Mouse (Mus musculus): ENCODE results near the gene Stk17b.

- TF ChIP-seq CTCF (IDR thresholded peaks at IDR 0.05; ENCODE audit: control insufficient read depth, insufficient read depth, low read length) (no peak), POLR2A (IDR thresholded peaks at IDR 0.05; ENCODE audit: borderline replicate concordance, control insufficient read depth, low read depth, low read length) (no peak)
These were observed 6.3 kb upstream of the Stk17b start for GRCm38 (mm10) chr1:53791343-53791742.
